Mouse (Mus musculus) myocyte (in vitro differentiated cells): ENCODE measurements around the gene Vtcn1.

Source experiments
- CEBPB ChIP-seq: IDR thresholded peaks from 2 replicates; pipeline ENCODE4 v1.6.1; 2011; ENCODE audit warnings: mild to moderate bottlenecking, moderate library complexity; ENCODE audit not compliant: poor library complexity, insufficient read depth, severe bottlenecking
- E2F4 ChIP-seq: IDR thresholded peaks from one replicate; pipeline ENCODE4 v1.6.1; 2011; ENCODE audit warnings: mild to moderate bottlenecking, control low read depth, moderate library complexity; ENCODE audit not compliant: insufficient read depth

DNA sequence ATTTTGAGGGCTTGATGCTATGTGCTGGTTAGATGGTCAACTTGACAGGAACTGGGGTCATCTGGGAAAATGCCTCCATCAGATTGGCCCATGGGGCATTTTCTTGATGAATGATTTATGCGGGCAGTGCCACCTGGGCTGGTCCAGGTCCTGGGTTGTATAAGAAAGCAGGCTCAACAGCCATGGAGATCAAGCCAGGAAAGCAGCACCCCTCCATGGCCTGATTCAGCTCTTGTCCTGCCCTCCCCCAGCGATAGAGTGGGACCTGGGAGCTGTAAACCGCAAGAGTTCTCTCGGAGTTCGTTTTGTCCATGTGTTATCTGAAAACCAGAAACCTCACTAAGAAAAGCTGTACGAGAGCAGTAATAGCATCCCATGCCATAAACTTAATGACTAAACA lies 110.3 kb downstream of the Vtcn1 start:
- no peak for TF ChIP-seq CEBPB
- no peak for TF ChIP-seq E2F4
